Mouse (Mus musculus) spleen, adult 2 months (tissue): ENCODE measurements around the gene Orc2. TPM values are rescaled to one million over a fixed set of nuclear protein-coding genes. Genes with fewer than 3 reads are reported as not detected.

ENCODE experiments used
- DNase-seq, 2 experiments: peaks; one replicate each; pipeline versions ENCODE4 v3.0.0 to v3.0.0-alpha.2; 2012 to 2021; ENCODE audit warnings: low spot score in 2 of 2, low read depth in 1 of 2
- H3K27ac ChIP-seq: fragments of 200-500 bp; 2 replicates; pipeline ENCODE4 v1.5.1; 2012; ENCODE audit warnings: low read length, inconsistent platforms; ENCODE audit not compliant: insufficient read depth
- H3K27me3 ChIP-seq: fragments of 200-500 bp; 2 replicates; pipeline ENCODE4 v1.6.1; 2012; ENCODE audit warnings: mild to moderate bottlenecking, moderate library complexity, low read length, inconsistent platforms; ENCODE audit not compliant: control insufficient read depth, insufficient read depth
- H3K36me3 ChIP-seq: fragments of 200-500 bp; 2 replicates; pipeline ENCODE4 v1.6.1; 2012; ENCODE audit warnings: mild to moderate bottlenecking, low read length, inconsistent platforms; ENCODE audit not compliant: control insufficient read depth, insufficient read depth
- H3K4me1 ChIP-seq: fragments of 200-500 bp; 2 replicates; pipeline ENCODE4 v1.6.1; 2011; ENCODE audit warnings: inconsistent platforms; ENCODE audit not compliant: control insufficient read depth, insufficient read depth, insufficient read length
- H3K4me3 ChIP-seq: fragments of 200-500 bp; 2 replicates; pipeline ENCODE4 v1.5.1; 2011; ENCODE audit warnings: mild to moderate bottlenecking, inconsistent platforms; ENCODE audit not compliant: insufficient read depth, insufficient read length; ENCODE audit errors: extremely low read depth
- CTCF ChIP-seq: fragments of 200-500 bp; IDR thresholded peaks from 2 replicates; pipeline ENCODE4 v1.5.1; 2011; ENCODE audit warnings: mild to moderate bottlenecking, inconsistent platforms; ENCODE audit not compliant: insufficient read depth, insufficient read length, insufficient replicate concordance; ENCODE audit errors: extremely low read depth
- POLR2A ChIP-seq: fragments of 200-500 bp; IDR thresholded peaks from 2 replicates; pipeline ENCODE4 v1.6.1; 2011; ENCODE audit warnings: low read depth, low read length, inconsistent platforms
- WGBS: fragments of 180-500 bp; shearing (Covaris S2); methylation state at CpG from one replicate; pipeline ENCODE4 v1.1.7; 2018; 5-methylcytosine and 5-hydroxymethylcytosine counted together
- polyA plus RNA-seq: library from polyadenylated mRNA; depleted of rRNA; stranded (reverse); fragments of >200 nt; gene quantifications from 2 replicates; pipeline ENCODE4 v1.2.3, GENCODE M21; 2012

Orc2 gene
- polyA plus RNA-seq, 1 experiment: 8.5 TPM

DNA sequence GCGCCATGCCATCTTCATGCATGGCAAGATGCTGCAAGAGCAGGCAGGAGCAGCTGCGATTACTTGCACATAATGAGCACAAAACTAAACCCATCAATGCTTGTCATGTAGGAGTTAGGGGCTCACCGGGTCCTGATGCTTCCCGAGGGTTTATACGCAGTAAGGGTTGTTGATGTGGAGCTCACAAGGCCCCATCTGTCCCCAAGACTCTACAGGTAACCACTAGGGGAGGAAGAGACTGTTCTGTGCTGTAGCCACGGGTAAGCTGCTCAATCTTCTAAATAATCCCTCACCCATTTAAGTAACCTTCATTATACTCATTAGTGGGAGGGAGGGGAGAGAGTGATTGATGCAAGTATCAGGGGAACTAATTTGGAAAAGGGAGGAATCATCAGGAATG lies 9.3 kb downstream of the Orc2 start:
- no peak for DNase-seq
- Histone ChIP-seq H3K27me3 (no peaks in the 10 kb centered on the region), H3K4me1 (no peaks in the 10 kb centered on the region), H3K4me3 (no peak overlapping the region), H3K36me3 (peaks cover 37% of the 10 kb centered on the region), H3K27ac (no peak overlapping the region)
- 94% methylated on average over 6 of the region's 6 CpGs for WGBS
- TF ChIP-seq CTCF (no peak), POLR2A (no peak)

DNA sequence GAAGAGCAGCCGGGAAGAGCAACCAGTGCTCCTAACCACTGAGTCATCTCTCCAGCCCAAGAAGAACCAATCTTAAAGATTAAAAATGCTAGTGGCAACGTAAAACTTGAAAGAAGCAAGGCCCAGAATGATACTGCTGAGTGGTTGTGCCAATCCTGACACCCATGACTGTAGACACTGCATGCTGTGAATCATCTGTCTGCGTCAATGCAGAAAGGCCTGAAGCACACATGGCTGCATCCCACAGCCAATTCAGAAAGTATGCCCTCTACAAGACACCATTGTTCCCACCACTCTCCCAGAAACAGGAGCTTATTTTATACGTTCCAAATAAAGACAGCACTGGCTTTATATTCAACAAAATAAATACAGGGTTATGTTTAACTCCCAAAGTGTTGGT lies 22.3 kb downstream of the Orc2 start:
- no peaks in the 10 kb centered on the region for H3K27me3 ChIP-seq

DNA sequence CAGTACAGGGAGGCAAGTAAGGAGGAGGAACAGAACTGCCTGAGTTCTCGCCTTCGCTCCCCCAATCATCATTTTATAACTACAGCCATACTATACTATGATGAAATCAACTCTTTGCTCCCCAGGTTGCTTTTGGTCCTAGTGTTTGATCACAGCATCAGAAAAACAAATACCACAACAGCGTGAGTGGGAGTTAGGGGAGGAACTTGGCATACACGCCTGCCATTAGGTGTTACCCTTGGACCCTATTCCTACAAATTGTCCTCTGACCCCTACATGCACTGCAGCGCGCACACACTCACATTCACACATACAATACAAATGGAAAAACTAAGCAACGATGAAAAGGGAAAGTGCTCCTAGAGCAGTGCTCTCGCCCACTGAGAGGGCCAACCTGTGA lies 29.2 kb downstream of the Orc2 start:
- H3K27ac ChIP-seq: no peak overlapping the region
- no peak overlapping the region for H3K4me3 ChIP-seq
- H3K36me3 ChIP-seq: peaks cover 33% of the 10 kb centered on the region
- H3K27me3 ChIP-seq: no peaks in the 10 kb centered on the region
- TF ChIP-seq POLR2A (no peak), CTCF (no peak)
- DNase-seq: no peak
- H3K4me1 ChIP-seq: no peaks in the 10 kb centered on the region
- WGBS: 98% methylated on average over 8 of the region's 8 CpGs

More for the DNA sequence above, 22.3 kb downstream of the Orc2 start:
- Histone ChIP-seq H3K4me3 (no peak overlapping the region), H3K4me1 (no peaks in the 10 kb centered on the region), H3K36me3 (peaks cover 21% of the 10 kb centered on the region), H3K27ac (no peak overlapping the region)
- DNase-seq: no peak
- TF ChIP-seq CTCF (no peak), POLR2A (no peak)
- 93% methylated on average over 4 of the region's 4 CpGs for WGBS

DNA sequence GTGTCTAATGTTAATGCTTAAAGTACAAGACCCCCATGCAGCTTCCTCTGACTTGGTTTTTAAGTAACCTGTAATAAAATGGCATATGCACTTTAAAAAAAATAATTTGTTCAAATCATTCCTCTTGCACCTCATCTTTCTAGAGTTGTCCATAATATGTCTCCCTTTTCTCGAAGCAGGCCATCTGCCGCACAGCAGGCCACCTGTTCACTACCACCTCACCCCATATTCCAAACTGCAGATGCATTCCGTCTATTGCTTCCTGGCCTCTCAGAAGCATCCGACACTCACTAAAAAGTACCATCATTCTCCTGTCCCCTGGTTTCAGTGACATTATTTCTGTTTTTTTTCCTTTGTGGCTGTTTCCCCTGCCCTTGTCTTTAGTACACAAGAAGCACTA lies 39.3 kb downstream of the Orc2 start:
- no peak for DNase-seq
- Histone ChIP-seq H3K27ac (no peak overlapping the region), H3K27me3 (no peaks in the 10 kb centered on the region), H3K4me1 (no peaks in the 10 kb centered on the region), H3K36me3 (peaks cover 35% of the 10 kb centered on the region), H3K4me3 (no peak overlapping the region)
- WGBS: 94% methylated on average over 4 of the region's 4 CpGs
- TF ChIP-seq CTCF (no peak), POLR2A (no peak)

DNA sequence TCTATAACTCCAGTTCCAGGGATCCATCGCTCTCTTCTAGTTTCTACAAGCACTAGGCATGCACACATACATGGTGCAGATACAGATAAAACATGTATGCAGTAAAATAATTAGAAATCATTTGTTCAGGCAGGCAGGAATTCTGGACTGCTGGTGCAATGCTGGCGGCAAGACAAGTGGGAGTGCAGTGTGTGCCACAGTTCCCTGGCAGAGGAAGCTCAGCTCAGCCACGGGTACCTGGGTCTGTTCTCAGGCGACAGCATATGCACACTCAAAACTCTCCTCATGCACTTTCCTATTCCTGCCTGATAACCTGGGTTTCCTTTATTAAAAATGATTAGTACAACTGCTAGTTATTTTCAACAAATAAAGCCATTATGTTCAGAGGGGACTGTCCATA lies 39.9 kb downstream of the Orc2 start:
- Histone ChIP-seq H3K36me3 (peaks cover 35% of the 10 kb centered on the region), H3K4me3 (no peak overlapping the region), H3K27me3 (no peaks in the 10 kb centered on the region), H3K27ac (no peak overlapping the region), H3K4me1 (no peaks in the 10 kb centered on the region)
- TF ChIP-seq POLR2A: no peak
- no peak for TF ChIP-seq CTCF
- DNase-seq: no peak
- 94% methylated on average over 4 of the region's 4 CpGs for WGBS

DNA sequence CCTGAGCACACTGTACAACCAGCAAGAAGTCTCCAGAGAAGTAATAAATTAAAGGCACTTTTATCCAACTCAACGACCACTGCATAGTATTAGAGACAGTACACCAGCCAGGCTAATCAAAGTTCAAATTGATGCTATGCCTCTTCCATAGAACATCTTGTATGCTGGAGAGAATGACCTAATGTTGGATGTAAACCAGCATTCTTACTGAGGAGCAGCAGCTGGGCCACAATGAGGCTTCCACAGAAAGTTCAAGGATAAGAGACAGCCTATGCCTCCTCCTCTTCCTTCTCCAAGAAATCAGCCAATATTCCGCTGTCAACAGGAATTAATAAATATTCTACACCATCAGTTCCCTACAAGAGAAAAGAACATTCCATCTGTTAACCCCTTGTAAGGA lies 41.0 kb downstream of the Orc2 start:
- Histone ChIP-seq H3K36me3 (peaks cover 28% of the 10 kb centered on the region), H3K4me3 (no peak overlapping the region)
- TF ChIP-seq CTCF: no peak

DNA sequence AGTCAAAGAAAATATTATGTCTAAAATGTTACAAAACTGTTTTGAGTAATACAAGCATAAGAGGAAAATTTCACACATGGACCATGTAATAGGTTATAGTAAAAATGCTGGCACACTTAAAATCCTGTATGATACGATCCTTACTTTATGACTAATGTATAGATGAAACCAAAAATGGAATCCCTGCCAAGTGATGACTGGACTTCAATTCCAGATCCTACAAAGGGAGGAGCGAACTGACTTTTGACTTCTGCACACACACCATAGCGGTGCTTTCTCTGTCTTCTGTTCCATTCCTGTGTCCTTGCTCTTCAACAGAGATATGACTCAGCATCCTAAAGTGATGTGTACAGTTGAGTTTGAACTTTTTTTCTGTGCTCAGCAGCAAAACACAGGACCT lies 44.3 kb downstream of the Orc2 start:
- H3K36me3 ChIP-seq: peaks cover 27% of the 10 kb centered on the region
- H3K4me1 ChIP-seq: no peaks in the 10 kb centered on the region
- DNase-seq: no peak
- H3K4me3 ChIP-seq: no peak overlapping the region
- no peaks in the 10 kb centered on the region for H3K27me3 ChIP-seq
- no peak overlapping the region for H3K27ac ChIP-seq
- 95% methylated on average over 3 of the region's 3 CpGs for WGBS
- TF ChIP-seq CTCF (no peak), POLR2A (no peak)

More for the DNA sequence above, 41.0 kb downstream of the Orc2 start:
- H3K27ac ChIP-seq: no peak overlapping the region
- 88% methylated on average over 2 of the region's 2 CpGs for WGBS
- no peaks in the 10 kb centered on the region for H3K27me3 ChIP-seq
- no peaks in the 10 kb centered on the region for H3K4me1 ChIP-seq
- no peak for DNase-seq
